Mouse (Mus musculus): ENCODE data around the gene Nutf2-ps1.

DNA sequence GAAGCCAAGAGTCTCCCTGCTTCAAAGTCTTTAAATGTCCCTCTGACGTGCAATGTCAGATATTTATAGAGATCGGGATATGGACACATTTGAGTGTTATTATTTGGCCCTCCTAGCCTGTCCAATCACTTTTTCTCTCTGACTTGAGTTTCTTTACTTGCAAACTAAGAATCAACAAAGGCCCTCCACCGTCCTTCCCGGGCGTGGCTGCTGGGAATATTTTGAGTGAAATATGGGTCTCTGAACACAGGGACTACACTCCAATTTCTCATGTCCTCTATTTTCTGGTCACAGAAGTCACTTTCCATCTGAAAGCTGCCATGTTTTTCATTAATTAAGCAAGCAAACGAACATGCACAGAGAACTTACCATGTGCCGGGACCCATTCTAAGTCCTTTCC is 14.3 kb downstream of the Nutf2-ps1 start:
- TF ChIP-seq FLI1 (IDR thresholded peaks at IDR 0.05; ENCODE audit: low read length), result no peak
- TF ChIP-seq GATA1 (IDR thresholded peaks at IDR 0.05; ENCODE audit: borderline replicate concordance, low read length), result no peak

Measured in megakaryocyte, embryonic 14.5 days (primary cell).